Comparison of ENCODE assay signal across 9 mouse cellular contexts in genomic region chr2:181675454-181675853, GRCm38 (mm10). TPM values are rescaled to one million over a fixed set of nuclear protein-coding genes. Genes with fewer than 3 reads are reported as not detected.
DNase-seq lines count a peak whose midpoint lies in the region; ATAC-seq and TF ChIP-seq lines count a peak whose summit lies in the region.
"Had no signal": no experiment of that assay in that cellular context is flagged by ENCODE, and none has a peak within 500 bp of the region (broad histone marks: within the 10 kb centered on the region; RNA-seq: fewer than 3 reads in every experiment).

No protein-coding gene starts in this region.

- TF ChIP-seq CTCF in cerebellum, adult 2 months (IDR thresholded peaks at IDR 0.05; ENCODE audit: borderline replicate concordance, insufficient read depth, low read depth, low read length): no peak

- no peaks in the 10 kb centered on the region for H3K9me3 ChIP-seq in hindbrain, embryonic 13.5 days
- H3K9me3 ChIP-seq in limb, embryonic 14.5 days (ENCODE audit: control insufficient read depth, low read length): no peaks in the 10 kb centered on the region
- no peaks in the 10 kb centered on the region for H3K9me3 ChIP-seq in midbrain, embryonic 12.5 days

- no peak overlapping the region for H3K27ac ChIP-seq in cerebellum, adult 2 months (ENCODE audit: insufficient read depth, low read length)
- peak overlapping the region; percentile 40 for H3K27ac ChIP-seq in hindbrain, embryonic 13.5 days
- no peak overlapping the region for H3K27ac ChIP-seq in limb, embryonic 14.5 days (replicated peaks; ENCODE audit: low read depth, low read length)
- H3K27ac ChIP-seq in midbrain, embryonic 12.5 days (replicated peaks): 0 out of 2 replicates have a peak overlapping the region, but pooled peaks have one; percentile 27

- no peaks in the 10 kb centered on the region for H3K36me3 ChIP-seq in hindbrain, embryonic 13.5 days
- H3K36me3 ChIP-seq in limb, embryonic 14.5 days (ENCODE audit: control insufficient read depth, insufficient read depth, low read length): no peaks in the 10 kb centered on the region
- H3K36me3 ChIP-seq in midbrain, embryonic 12.5 days: no peaks in the 10 kb centered on the region

- peak; percentile 54 for DNase-seq in R1 (ENCODE audit: low read depth, low spot score)
- peak; percentile 42 to 58 for DNase-seq in cerebellum, adult 2 months
- DNase-seq in gastrocnemius, adult 18-20 months (ENCODE audit: low spot score): peak; percentile 40
- DNase-seq in limb, embryonic 14.5 days (ENCODE audit: low spot score): no peak
- peak; percentile 44 for DNase-seq in yolk sac, embryonic 10.5 days (ENCODE audit: low spot score)

- H3K27me3 ChIP-seq in cerebellum, adult 2 months (ENCODE audit: control insufficient read depth, insufficient read depth, low read length): peaks cover 2% of the 10 kb centered on the region; the same call in 1 of the 2 replicates
- H3K27me3 ChIP-seq in hindbrain, embryonic 13.5 days: peaks cover 42% of the 10 kb centered on the region
- peaks cover 30% of the 10 kb centered on the region for H3K27me3 ChIP-seq in limb, embryonic 14.5 days (ENCODE audit: control insufficient read depth, insufficient read depth, low read length)
- peaks cover 42% of the 10 kb centered on the region for H3K27me3 ChIP-seq in midbrain, embryonic 12.5 days

- no peak overlapping the region for H3K4me3 ChIP-seq in cerebellum, adult 2 months (replicated peaks; ENCODE audit: insufficient read depth, low read depth, low read length)
- no peak overlapping the region for H3K4me3 ChIP-seq in hindbrain, embryonic 13.5 days
- 0 out of 2 replicates have a peak overlapping the region, but pooled peaks have one; percentile 7 for H3K4me3 ChIP-seq in limb, embryonic 14.5 days (replicated peaks; ENCODE audit: low read length)
- H3K4me3 ChIP-seq in midbrain, embryonic 12.5 days: no peak overlapping the region

- ATAC-seq in hindbrain, embryonic 13.5 days (ENCODE audit: low FRiP score): no peak
- no peak for ATAC-seq in limb, embryonic 14.5 days (ENCODE audit: low FRiP score, low read depth)
- peak; percentile 12; the same call in 1 of the 2 replicates for ATAC-seq in midbrain, embryonic 12.5 days (ENCODE audit: low FRiP score, low read depth)
- ATAC-seq in frontal cortex, adult (ENCODE audit: low TSS enrichment): no peak

- peak overlapping the region; percentile 37 for H3K4me2 ChIP-seq in hindbrain, embryonic 13.5 days
- H3K4me2 ChIP-seq in limb, embryonic 14.5 days (replicated peaks; ENCODE audit: low read depth, low read length, severe bottlenecking): peak overlapping the region; percentile 35
- peak overlapping the region; percentile 38 for H3K4me2 ChIP-seq in midbrain, embryonic 12.5 days (replicated peaks)

- TF ChIP-seq POLR2A in cerebellum, adult 2 months (IDR thresholded peaks at IDR 0.05; ENCODE audit: borderline replicate concordance, insufficient read depth, low read length): no peak
- TF ChIP-seq POLR2A in limb, embryonic 14.5 days (IDR thresholded peaks at IDR 0.05; ENCODE audit: borderline replicate concordance, extremely low read depth, insufficient read depth, insufficient read length): no peak

- no peak overlapping the region; the same call in 1 of the 2 replicates for H3K9ac ChIP-seq in hindbrain, embryonic 13.5 days
- peak overlapping the region; percentile 40; the same call in 1 of the 2 replicates for H3K9ac ChIP-seq in limb, embryonic 14.5 days (ENCODE audit: low read depth, low read length, severe bottlenecking)
- H3K9ac ChIP-seq in midbrain, embryonic 12.5 days (replicated peaks): no peak overlapping the region

- H3K4me1 ChIP-seq in cerebellum, adult 2 months (ENCODE audit: control insufficient read depth, insufficient read depth, low read length): peaks cover 10% of the 10 kb centered on the region; the same call in 1 of the 2 replicates
- peaks cover 57% of the 10 kb centered on the region for H3K4me1 ChIP-seq in hindbrain, embryonic 13.5 days (replicated peaks)
- H3K4me1 ChIP-seq in limb, embryonic 14.5 days (ENCODE audit: control insufficient read depth, insufficient read depth, low read length): peaks cover 16% of the 10 kb centered on the region
- H3K4me1 ChIP-seq in midbrain, embryonic 12.5 days: peaks cover 40% of the 10 kb centered on the region

- WGBS in cerebellum, adult 2 months: 4% methylated on average over 14 of the region's 14 CpGs
- WGBS in hindbrain, embryonic 13.5 days: 2% methylated on average over 14 of the region's 14 CpGs
- WGBS in limb, embryonic 14.5 days: 13% methylated on average over 14 of the region's 14 CpGs
- 4% methylated on average over 14 of the region's 14 CpGs for WGBS in midbrain, embryonic 12.5 days

RNA-seq across cellular contexts. Expression of gene Sox18, which starts 4.0 kb away (rescaled TPM):
- 15.1 and 17.8 TPM in 2 replicates for polyA plus RNA-seq in cerebellum, adult 2 months (2012; rRNA removed)
- 10 to 100 TPM in 1 of 2 experiments, 1 to 10 TPM in 1; 9.7 to 22.1 TPM for total RNA-seq in gastrocnemius, adult 18-20 months (2021)
- 19.1 and 20.2 TPM in 2 replicates for polyA plus RNA-seq in hindbrain, embryonic 13.5 days (2015; fragmentation: Nextera tagmentation; extraction: Ambion mirVana)
- polyA plus RNA-seq in limb, embryonic 14.5 days (2012; rRNA removed): 49.8 and 66.4 TPM in 2 replicates
- 36.2 and 37.8 TPM in 2 replicates for polyA plus RNA-seq in limb, embryonic 14.5 days (2014; fragmentation: Nextera tagmentation; extraction: Ambion mirVana)
- 15.4 and 19.3 TPM in 2 replicates for polyA plus RNA-seq in midbrain, embryonic 12.5 days (2016; fragmentation: Nextera tagmentation; extraction: Ambion mirVana)

RNA-seq across cellular contexts. Expression of gene Tcea2, which starts 4.7 kb away (rescaled TPM):
- polyA plus RNA-seq in cerebellum, adult 2 months (2012; rRNA removed): 128 and 138 TPM in 2 replicates
- 1 to 10 TPM; 6.6 to 6.9 TPM for total RNA-seq in gastrocnemius, adult 18-20 months (2021)
- polyA plus RNA-seq in hindbrain, embryonic 13.5 days (2015; fragmentation: Nextera tagmentation; extraction: Ambion mirVana): 36.0 and 42.4 TPM in 2 replicates
- 53.8 and 57.1 TPM in 2 replicates for polyA plus RNA-seq in limb, embryonic 14.5 days (2012; rRNA removed)
- 27.1 and 32.9 TPM in 2 replicates for polyA plus RNA-seq in limb, embryonic 14.5 days (2014; fragmentation: Nextera tagmentation; extraction: Ambion mirVana)
- polyA plus RNA-seq in midbrain, embryonic 12.5 days (2016; fragmentation: Nextera tagmentation; extraction: Ambion mirVana): 21.1 and 23.3 TPM in 2 replicates

RNA-seq across cellular contexts. Expression of gene Rgs19, which starts 18.3 kb away (rescaled TPM):
- 29.2 and 30.6 TPM in 2 replicates for polyA plus RNA-seq in cerebellum, adult 2 months (2012; rRNA removed)
- 1 to 10 TPM; 2.4 to 4.3 TPM for total RNA-seq in gastrocnemius, adult 18-20 months (2021)
- 43.6 and 44.4 TPM in 2 replicates for polyA plus RNA-seq in hindbrain, embryonic 13.5 days (2015; fragmentation: Nextera tagmentation; extraction: Ambion mirVana)
- 124 and 151 TPM in 2 replicates for polyA plus RNA-seq in limb, embryonic 14.5 days (2012; rRNA removed)
- polyA plus RNA-seq in limb, embryonic 14.5 days (2014; fragmentation: Nextera tagmentation; extraction: Ambion mirVana): 92.8 and 99.6 TPM in 2 replicates
- polyA plus RNA-seq in midbrain, embryonic 12.5 days (2016; fragmentation: Nextera tagmentation; extraction: Ambion mirVana): 44.9 and 45.3 TPM in 2 replicates

RNA-seq across cellular contexts. Expression of gene Gm29797, which starts 18.6 kb away (rescaled TPM):
- polyA plus RNA-seq in cerebellum, adult 2 months (2012; rRNA removed): 0.21 and 0.26 TPM in 2 replicates
- not detected for total RNA-seq in gastrocnemius, adult 18-20 months (2021)
- polyA plus RNA-seq in hindbrain, embryonic 13.5 days (2015; fragmentation: Nextera tagmentation; extraction: Ambion mirVana): 0.27 TPM in 1 of 2 replicates, not detected in the other
- 0.23 and 0.63 TPM in 2 replicates for polyA plus RNA-seq in limb, embryonic 14.5 days (2012; rRNA removed)
- polyA plus RNA-seq in limb, embryonic 14.5 days (2014; fragmentation: Nextera tagmentation; extraction: Ambion mirVana): 0.37 and 0.52 TPM in 2 replicates
- polyA plus RNA-seq in midbrain, embryonic 12.5 days (2016; fragmentation: Nextera tagmentation; extraction: Ambion mirVana): not detected in 2 replicates

RNA-seq across cellular contexts. Expression of gene Lkaaear1, which starts 22.8 kb away (rescaled TPM):
- not detected in 2 replicates for polyA plus RNA-seq in cerebellum, adult 2 months (2012; rRNA removed)
- total RNA-seq in gastrocnemius, adult 18-20 months (2021): not detected
- not detected in 2 replicates for polyA plus RNA-seq in hindbrain, embryonic 13.5 days (2015; fragmentation: Nextera tagmentation; extraction: Ambion mirVana)
- polyA plus RNA-seq in limb, embryonic 14.5 days (2012; rRNA removed): not detected in 2 replicates
- not detected in 2 replicates for polyA plus RNA-seq in limb, embryonic 14.5 days (2014; fragmentation: Nextera tagmentation; extraction: Ambion mirVana)
- not detected in 2 replicates for polyA plus RNA-seq in midbrain, embryonic 12.5 days (2016; fragmentation: Nextera tagmentation; extraction: Ambion mirVana)
- total RNA-seq: gastrocnemius, postnatal 4 days had no signal

Comparison
In these comparisons a context has a peak if more than half of its experiments do, and no peak if none do; other contexts are left out.
1. H3K27ac ChIP-seq: peak in hindbrain, embryonic 13.5 days (single experiment) and midbrain, embryonic 12.5 days (single experiment); none in cerebellum, adult 2 months (single experiment) and limb, embryonic 14.5 days (single experiment).
2. Peak in every context shown above with its lines, with median percentiles within 50 percentile points of each other: H3K4me2 ChIP-seq.